Mouse (Mus musculus): ENCODE results near the gene Ccn6. TPM values are rescaled to one million over a fixed set of nuclear protein-coding genes. Genes with fewer than 3 reads are reported as not detected.
"Not testable (repeated sequence)": the region's sequence is repeated elsewhere in the genome, so short reads cannot be mapped to it uniquely, and the experiment has no call there.

Gene Ccn6
- under 1 TPM; 0.23 to 0.60 TPM for total RNA-seq (2021)
- long read RNA-seq, experiment 1, partial matches to known transcripts = 0 of 2 reads
- long read RNA-seq, experiment 1, other reads (novel, unspliced or antisense) = 1 of 2 reads
- long read RNA-seq, experiment 2 = 0 reads

GRCm38 (mm10) chr10:39163694-39164093, at the start of gene Ccn6:
TSS of gene Ccn6 (minus strand) at chr10:39163794.
- no peak for DNase-seq (ENCODE audit: low spot score in 2 of 2)

- DNase-seq (ENCODE audit: low spot score in 2 of 2) = no peak
Measured at GRCm38 (mm10) chr10:39210031-39210430, 46.4 kb upstream of the Ccn6 start.

GRCm38 (mm10) chr10:39209161-39210025, 45.8 kb upstream of the Ccn6 start:
- DNase-seq (ENCODE audit: low spot score in 2 of 2) = no peak

GRCm38 (mm10) chr10:39208712-39209111, 45.1 kb upstream of the Ccn6 start:
- no peak for DNase-seq (ENCODE audit: low spot score in 2 of 2)

- DNase-seq (ENCODE audit: low spot score in 2 of 2) = no peak
Measured at GRCm38 (mm10) chr10:39207310-39207855, 43.8 kb upstream of the Ccn6 start.

GRCm38 (mm10) chr10:39202490-39202889, 38.9 kb upstream of the Ccn6 start:
- DNase-seq (ENCODE audit: low spot score in 2 of 2) = no peak

- not testable (repeated sequence) for DNase-seq (ENCODE audit: low spot score in 2 of 2)
Measured at GRCm38 (mm10) chr10:39198216-39198615, 34.6 kb upstream of the Ccn6 start.

GRCm38 (mm10) chr10:39192673-39193072, 29.1 kb upstream of the Ccn6 start:
- DNase-seq (ENCODE audit: low spot score in 2 of 2) = no peak

- no peak for DNase-seq (ENCODE audit: low spot score in 2 of 2)
Measured at GRCm38 (mm10) chr10:39185545-39185906, 21.9 kb upstream of the Ccn6 start.

GRCm38 (mm10) chr10:39184864-39185544, 21.4 kb upstream of the Ccn6 start:
- DNase-seq (ENCODE audit: low spot score in 2 of 2) = peak; percentile 50 to 71

GRCm38 (mm10) chr10:39176981-39177380, 13.4 kb upstream of the Ccn6 start:
- DNase-seq (ENCODE audit: low spot score in 2 of 2) = no peak

- no peak for DNase-seq (ENCODE audit: low spot score in 2 of 2)
Measured at GRCm38 (mm10) chr10:39173077-39173476, 9.5 kb upstream of the Ccn6 start.

- DNase-seq (ENCODE audit: low spot score in 2 of 2) = no peak
Measured at GRCm38 (mm10) chr10:39172540-39172931, 8.9 kb upstream of the Ccn6 start.

- peak; percentile 88 for DNase-seq (ENCODE audit: low spot score in 2 of 2)
Measured at GRCm38 (mm10) chr10:39171603-39172539, 8.3 kb upstream of the Ccn6 start.

- DNase-seq (ENCODE audit: low spot score in 2 of 2) = peak; percentile 94
Measured at GRCm38 (mm10) chr10:39171134-39171533, 7.5 kb upstream of the Ccn6 start.

GRCm38 (mm10) chr10:39170706-39171105, 7.1 kb upstream of the Ccn6 start:
- DNase-seq (ENCODE audit: low spot score in 2 of 2) = no peak

- DNase-seq (ENCODE audit: low spot score in 2 of 2) = peak; percentile 73 to 80
Measured at GRCm38 (mm10) chr10:39170181-39170580, 6.6 kb upstream of the Ccn6 start.

- DNase-seq (ENCODE audit: low spot score in 2 of 2) = no peak
Measured at GRCm38 (mm10) chr10:39169642-39170041, 6.0 kb upstream of the Ccn6 start.

- DNase-seq (ENCODE audit: low spot score in 2 of 2) = no peak
Measured at GRCm38 (mm10) chr10:39167611-39168010, 4.0 kb upstream of the Ccn6 start.

- DNase-seq (ENCODE audit: low spot score in 2 of 2) = peak; percentile 54 to 58
Measured at GRCm38 (mm10) chr10:39165632-39166115, 2.1 kb upstream of the Ccn6 start.
